Mouse (Mus musculus) C2C12 (cell line): ENCODE results near the gene Bbs2. TPM values are rescaled to one million over a fixed set of nuclear protein-coding genes. Genes with fewer than 3 reads are reported as not detected.
"Not testable (repeated sequence)": the region's sequence is repeated elsewhere in the genome, so short reads cannot be mapped to it uniquely, and the experiment has no call there.

Experiments
- H3K27me3 ChIP-seq: one replicate; pipeline ENCODE4 v1.6.1; 2011; ENCODE audit not compliant: control insufficient read depth, insufficient read depth, insufficient read length
- H3K36me3 ChIP-seq: one replicate; pipeline ENCODE4 v1.6.1; 2011; ENCODE audit not compliant: control insufficient read depth, insufficient read depth
- H3K4me3 ChIP-seq: one replicate; pipeline ENCODE4 v1.5.1; 2011; ENCODE audit warnings: mild to moderate bottlenecking, control low read depth; ENCODE audit not compliant: poor library complexity, insufficient read depth, severe bottlenecking
- H3K79me2 ChIP-seq: one replicate; pipeline ENCODE4 v1.6.1; 2011; ENCODE audit not compliant: control insufficient read depth, insufficient read depth
- H3K79me3 ChIP-seq: one replicate; pipeline ENCODE4 v1.6.1; 2011; ENCODE audit warnings: low read depth, control low read depth
- H3ac ChIP-seq: one replicate; pipeline ENCODE3; 2011; ENCODE audit warnings: low read depth; ENCODE audit not compliant: control insufficient read depth, insufficient read length
- CEBPB ChIP-seq: IDR thresholded peaks from one replicate; pipeline ENCODE4 v1.6.1; 2011; ENCODE audit warnings: low read depth, mild to moderate bottlenecking, control low read depth, moderate library complexity
- CTCF ChIP-seq: IDR thresholded peaks from one replicate; pipeline ENCODE4 v1.5.1; 2011; ENCODE audit not compliant: control insufficient read depth, insufficient read depth, insufficient read length
- FOSL1 ChIP-seq: IDR thresholded peaks from one replicate; pipeline ENCODE4 v1.8.0; 2011; ENCODE audit warnings: mild to moderate bottlenecking, low read length; ENCODE audit not compliant: poor library complexity, insufficient read depth, severe bottlenecking
- MAX ChIP-seq: IDR thresholded peaks from one replicate; pipeline ENCODE4 v1.6.1; 2011; ENCODE audit warnings: mild to moderate bottlenecking, control low read depth
- MYOD1 ChIP-seq: IDR thresholded peaks from one replicate; pipeline ENCODE4 v1.6.1; 2011; ENCODE audit warnings: low read depth; ENCODE audit not compliant: control insufficient read depth, insufficient read length
- MYOG ChIP-seq: IDR thresholded peaks from one replicate; pipeline ENCODE4 v1.6.1; 2011; ENCODE audit not compliant: control insufficient read depth, insufficient read length; ENCODE audit errors: extremely low read depth
- USF1 ChIP-seq: IDR thresholded peaks from one replicate; pipeline ENCODE4 v1.6.1; 2011; ENCODE audit warnings: low read depth, mild to moderate bottlenecking, control low read depth, moderate library complexity
- polyA plus RNA-seq: library from polyadenylated mRNA; unstranded; fragments of >200 nt; fragmentation: generic; extraction: Trizol; gene quantifications from one replicate; pipeline ENCODE4 v1.2.1, GENCODE M21; 2012; ENCODE audit warnings: missing spikeins

The Bbs2 gene
- polyA plus RNA-seq, 1 experiment = 5.9 TPM

DNA sequence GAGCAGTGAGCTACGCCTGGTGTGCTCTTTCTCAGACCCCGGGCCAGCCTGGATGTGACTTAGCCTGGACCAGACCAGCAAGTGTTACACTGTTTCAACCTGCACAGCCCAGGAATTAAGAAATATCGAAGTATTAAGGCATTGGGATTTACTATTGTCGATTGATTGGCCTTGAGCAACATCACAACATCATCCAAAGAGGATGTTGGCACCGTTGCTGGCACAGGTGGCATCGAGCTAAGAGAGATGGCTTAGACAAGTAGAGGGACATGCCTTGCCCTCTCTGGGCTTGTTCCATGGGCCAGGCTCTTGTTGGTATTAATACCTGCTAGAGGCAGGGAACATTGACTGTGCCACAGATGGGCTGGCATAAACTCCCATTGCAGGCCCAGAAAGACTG lies 36.8 kb upstream of the Bbs2 start:
- no peak overlapping the region for H3ac ChIP-seq
- no peak overlapping the region for H3K4me3 ChIP-seq
- no peaks in the 10 kb centered on the region for H3K79me2 ChIP-seq
- H3K79me3 ChIP-seq = no peaks in the 10 kb centered on the region
- H3K27me3 ChIP-seq = no peaks in the 10 kb centered on the region
- no peak for TF ChIP-seq CTCF
- no peak for TF ChIP-seq MYOD1
- TF ChIP-seq USF1 = no peak
- no peak for TF ChIP-seq FOSL1
- TF ChIP-seq MYOG = no peak
- TF ChIP-seq MAX = no peak
- TF ChIP-seq CEBPB = no peak
- H3K36me3 ChIP-seq = no peaks in the 10 kb centered on the region

DNA sequence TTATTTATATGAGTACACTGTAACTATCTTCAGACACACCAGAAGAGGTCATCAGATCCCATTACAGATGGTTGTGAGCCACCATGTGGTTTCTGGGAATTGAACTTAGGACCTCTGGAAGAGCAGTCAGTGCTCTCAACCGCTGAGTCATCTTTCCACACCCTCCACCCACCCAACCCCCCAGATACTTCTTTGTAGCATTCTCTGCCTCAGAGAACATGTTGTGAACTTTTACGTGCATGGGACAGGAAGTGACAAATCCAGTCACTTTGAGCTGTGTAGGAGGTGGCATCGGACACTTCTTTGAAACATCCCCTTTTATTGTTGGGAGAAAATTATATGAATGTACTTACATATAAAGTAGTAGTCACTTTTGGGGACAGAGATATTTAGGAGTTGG lies 35.9 kb upstream of the Bbs2 start:
- H3K4me3 ChIP-seq, H3K79me3 ChIP-seq, H3K36me3 ChIP-seq, H3K79me2 ChIP-seq, H3ac ChIP-seq, H3K27me3 ChIP-seq: not testable (repeated sequence)
- TF ChIP-seq USF1 (peak; percentile 46), FOSL1 (peak; percentile 42)

- no peak for TF ChIP-seq CTCF
- TF ChIP-seq USF1 = no peak
- TF ChIP-seq MAX = peak; percentile 67
- peak; percentile 19 for TF ChIP-seq CEBPB
- no peak for TF ChIP-seq MYOG
- no peak for TF ChIP-seq MYOD1
- peak; percentile 18 for TF ChIP-seq FOSL1
- no peak overlapping the region for H3ac ChIP-seq
- H3K36me3 ChIP-seq = no peaks in the 10 kb centered on the region
- no peaks in the 10 kb centered on the region for H3K27me3 ChIP-seq
- H3K79me3 ChIP-seq = no peaks in the 10 kb centered on the region
- H3K4me3 ChIP-seq = no peak overlapping the region
- H3K79me2 ChIP-seq = no peaks in the 10 kb centered on the region
Measured at GRCm38 (mm10) chr8:94132096-94132495, 33.4 kb upstream of the Bbs2 start.

DNA sequence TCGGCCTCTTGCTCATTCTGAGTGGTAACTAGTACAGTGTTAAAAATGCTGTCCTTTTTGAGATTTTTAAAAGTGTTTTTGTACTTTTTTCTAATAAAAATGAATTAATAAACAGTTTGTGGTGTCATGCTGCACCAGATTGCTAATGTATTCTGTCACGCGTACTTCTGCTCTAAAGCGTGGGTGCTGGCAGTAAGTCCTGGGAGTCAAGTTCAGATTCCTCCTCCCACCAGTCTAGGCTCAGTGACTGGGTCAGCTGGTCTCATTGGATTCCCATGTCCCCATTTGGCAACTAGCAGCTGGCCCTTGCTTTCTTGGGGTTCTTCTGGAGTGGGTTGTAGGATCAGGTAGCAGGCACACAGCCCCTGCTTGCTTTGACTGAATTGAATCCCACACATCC lies 31.4 kb upstream of the Bbs2 start:
- Histone ChIP-seq H3K4me3 (no peak overlapping the region), H3ac (no peak overlapping the region), H3K79me3 (no peaks in the 10 kb centered on the region), H3K79me2 (no peaks in the 10 kb centered on the region), H3K27me3 (no peaks in the 10 kb centered on the region), H3K36me3 (no peaks in the 10 kb centered on the region)
- TF ChIP-seq FOSL1 = no peak
- no peak for TF ChIP-seq CEBPB
- TF ChIP-seq CTCF = no peak
- no peak for TF ChIP-seq MYOD1
- no peak for TF ChIP-seq MYOG
- TF ChIP-seq MAX = no peak
- no peak for TF ChIP-seq USF1

DNA sequence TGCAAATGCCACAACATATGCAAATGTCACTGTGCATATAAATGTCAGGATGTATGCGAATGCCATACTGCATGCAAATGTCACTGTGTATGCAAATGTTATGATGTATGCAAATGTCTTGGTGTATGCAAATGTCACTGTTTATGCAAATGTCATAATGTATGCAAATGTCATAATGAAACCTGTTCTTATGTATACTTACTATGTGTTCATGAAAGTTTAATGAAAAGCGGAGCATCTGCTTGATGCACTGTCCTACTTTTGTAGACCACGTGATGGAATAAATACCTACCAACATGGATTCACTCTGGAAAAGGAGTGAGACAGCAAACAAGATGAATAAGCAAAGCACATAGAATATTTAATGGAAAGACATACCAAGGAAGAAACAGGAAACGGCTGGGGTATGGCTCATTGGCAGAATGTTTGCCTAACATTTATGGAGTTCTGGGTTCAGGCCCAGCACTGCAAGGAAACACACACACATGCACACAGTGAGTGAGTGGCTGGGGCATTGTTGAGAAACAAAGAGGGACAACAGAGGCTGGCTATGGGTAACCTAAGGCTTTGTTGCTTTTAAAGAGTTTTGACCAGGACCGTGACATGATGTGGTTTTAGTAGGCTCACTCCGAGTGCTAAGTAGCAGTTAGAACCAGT lies 30.5 kb upstream of the Bbs2 start:
- no peaks in the 10 kb centered on the region for H3K27me3 ChIP-seq
- H3K79me3 ChIP-seq = no peaks in the 10 kb centered on the region
- H3K36me3 ChIP-seq = no peaks in the 10 kb centered on the region
- H3K79me2 ChIP-seq = no peaks in the 10 kb centered on the region
- H3ac ChIP-seq = no peak overlapping the region
- TF ChIP-seq USF1 = no peak
- no peak for TF ChIP-seq FOSL1
- no peak for TF ChIP-seq MYOG
- TF ChIP-seq CEBPB = no peak
- no peak for TF ChIP-seq CTCF
- TF ChIP-seq MAX = no peak
- no peak for TF ChIP-seq MYOD1
- no peak overlapping the region for H3K4me3 ChIP-seq

DNA sequence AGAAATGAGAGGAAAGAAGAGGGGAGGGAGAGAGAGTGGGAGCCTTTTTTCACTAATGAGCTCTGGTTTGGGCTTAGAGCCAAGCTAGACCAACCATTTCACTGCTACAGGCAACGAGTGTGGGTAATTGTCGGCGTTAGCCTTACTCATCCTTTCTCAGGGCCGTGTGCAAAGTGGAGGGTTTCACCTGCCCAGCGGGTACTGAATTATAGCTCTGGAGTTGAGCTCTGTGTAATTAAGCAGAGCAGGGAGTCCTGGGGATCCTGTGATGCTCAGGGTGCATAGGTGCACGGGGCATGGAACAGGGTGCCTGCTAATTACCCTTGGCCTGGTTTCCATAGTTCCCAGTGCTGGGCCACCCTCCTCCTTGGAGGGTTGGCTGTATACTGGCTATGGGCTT lies 29.0 kb upstream of the Bbs2 start:
- no peak for TF ChIP-seq CEBPB
- no peak for TF ChIP-seq CTCF
- no peak for TF ChIP-seq MYOG
- TF ChIP-seq USF1 = no peak
- TF ChIP-seq FOSL1 = no peak
- no peak for TF ChIP-seq MYOD1
- TF ChIP-seq MAX = no peak
- no peaks in the 10 kb centered on the region for H3K27me3 ChIP-seq
- no peak overlapping the region for H3K4me3 ChIP-seq
- no peaks in the 10 kb centered on the region for H3K36me3 ChIP-seq
- no peaks in the 10 kb centered on the region for H3K79me3 ChIP-seq
- no peaks in the 10 kb centered on the region for H3K79me2 ChIP-seq
- no peak overlapping the region for H3ac ChIP-seq
